Mouse (Mus musculus) heart, embryonic 16.5 days (tissue): ENCODE measurements around the gene Cmtm4. TPM values are rescaled to one million over a fixed set of nuclear protein-coding genes. Genes with fewer than 3 reads are reported as not detected.
A peak's percentile ranks its signal among the peaks of the same experiment; 100 is the strongest.

Source experiments
- ATAC-seq: fragments of 200-750 bp; cut with Nextera tagmentation; replicated peaks from 2 replicates; pipeline ENCODE4 v1.8.0; 2017; ENCODE audit warnings: moderate number of reproducible peaks; ENCODE audit not compliant: insufficient read depth, low FRiP score; ENCODE audit errors: extremely low read depth
- H3K27ac ChIP-seq: fragments of 300-500 bp; sonication (generic); 2 replicates; pipeline ENCODE4 v1.5.1; 2014; ENCODE audit warnings: mild to moderate bottlenecking, low read length, control low read depth, moderate library complexity
- H3K27me3 ChIP-seq: fragments of 300-500 bp; sonication (generic); 2 replicates; pipeline ENCODE4 v1.6.1; 2014; ENCODE audit warnings: low read length, mixed read lengths; ENCODE audit not compliant: control insufficient read depth, insufficient read depth
- H3K36me3 ChIP-seq: fragments of 300-500 bp; sonication (generic); 2 replicates; pipeline ENCODE4 v1.6.1; 2014; ENCODE audit not compliant: control insufficient read depth, insufficient read depth
- H3K4me1 ChIP-seq: fragments of 300-500 bp; sonication (generic); 2 replicates; pipeline ENCODE4 v1.6.1; 2014; ENCODE audit warnings: low read length, mixed read lengths; ENCODE audit not compliant: control insufficient read depth, insufficient read depth
- H3K4me2 ChIP-seq: fragments of 300-500 bp; sonication (generic); 2 replicates; pipeline ENCODE4 v1.6.1; 2014; ENCODE audit warnings: low read depth, mild to moderate bottlenecking, control low read depth, low read length
- H3K4me3 ChIP-seq: fragments of 300-500 bp; sonication (generic); 2 replicates; pipeline ENCODE4 v1.5.1; 2014; ENCODE audit warnings: mild to moderate bottlenecking, control low read depth, low read length
- H3K9ac ChIP-seq: fragments of 300-500 bp; sonication (generic); 2 replicates; pipeline ENCODE4 v1.6.1; 2014; ENCODE audit warnings: low read length, control low read depth
- H3K9me3 ChIP-seq: fragments of 300-500 bp; sonication (generic); replicated peaks from 2 replicates; pipeline ENCODE4 v1.6.1; 2016; ENCODE audit warnings: low read length; ENCODE audit not compliant: control insufficient read depth
- WGBS: fragments of 180-500 bp; shearing (Covaris S2); extraction: QIAGEN DNeasy Blood & Tissue Kit; methylation state at CpG from one replicate; pipeline ENCODE4 v1.1.7; 2014; 5-methylcytosine and 5-hydroxymethylcytosine counted together
- polyA plus RNA-seq: library from polyadenylated mRNA; unstranded; fragments of >200 nt; fragmentation: Nextera tagmentation; extraction: Ambion mirVana; gene quantifications from 2 replicates; pipeline ENCODE4 v1.2.1, GENCODE M21; 2015

Cmtm4 gene
- polyA plus RNA-seq, 1 experiment from 2014 or later: 1.3 TPM

GRCm38 (mm10) chr8:104405430-104406187 is 10.0 kb upstream of the Cmtm4 start:
- H3K9me3 ChIP-seq: no peaks in the 10 kb centered on the region
- peak overlapping the region; percentile 69 for H3K27ac ChIP-seq
- no peak overlapping the region for H3K4me3 ChIP-seq
- no peaks in the 10 kb centered on the region for H3K27me3 ChIP-seq
- H3K4me1 ChIP-seq: peaks cover 19% of the 10 kb centered on the region
- ATAC-seq: peak; percentile 63
- peak overlapping the region; percentile 29; the same call in 1 of the 2 replicates for H3K4me2 ChIP-seq
- no peaks in the 10 kb centered on the region for H3K36me3 ChIP-seq
- no peak overlapping the region for H3K9ac ChIP-seq
- 46% methylated on average over 15 of the region's 15 CpGs for WGBS

GRCm38 (mm10) chr8:104403596-104403995 is 8.0 kb upstream of the Cmtm4 start:
- Histone ChIP-seq H3K4me2 (no peak overlapping the region), H3K4me1 (peaks cover 23% of the 10 kb centered on the region), H3K36me3 (no peaks in the 10 kb centered on the region), H3K27ac (no peak overlapping the region), H3K4me3 (no peak overlapping the region), H3K9ac (no peak overlapping the region), H3K27me3 (no peaks in the 10 kb centered on the region), H3K9me3 (no peaks in the 10 kb centered on the region)
- ATAC-seq: no peak
- 65% methylated on average over 3 of the region's 3 CpGs for WGBS

- H3K9ac ChIP-seq: peak overlapping the region; percentile 92
- peak overlapping the region; percentile 94 for H3K4me2 ChIP-seq
- peak; percentile 61 for ATAC-seq
- peaks cover 4% of the 10 kb centered on the region; the same call in 1 of the 2 replicates for H3K9me3 ChIP-seq
- H3K36me3 ChIP-seq: no peaks in the 10 kb centered on the region
- no peaks in the 10 kb centered on the region for H3K27me3 ChIP-seq
- H3K4me1 ChIP-seq: peaks cover 12% of the 10 kb centered on the region
- peak overlapping the region; percentile 83 for H3K27ac ChIP-seq
- under 1% methylated on average over 68 of the region's 82 CpGs for WGBS
- peak overlapping the region; percentile 89 for H3K4me3 ChIP-seq
Observed at GRCm38 (mm10) chr8:104394801-104395702, 555 bp downstream of the Cmtm4 start.

- no peak overlapping the region for H3K9ac ChIP-seq
- ATAC-seq: no peak
- peaks cover 4% of the 10 kb centered on the region; the same call in 1 of the 2 replicates for H3K9me3 ChIP-seq
- H3K27ac ChIP-seq: no peak overlapping the region
- H3K27me3 ChIP-seq: no peaks in the 10 kb centered on the region
- WGBS: 68% methylated on average over 6 of the region's 6 CpGs
- H3K4me1 ChIP-seq: peaks cover 11% of the 10 kb centered on the region
- no peaks in the 10 kb centered on the region for H3K36me3 ChIP-seq
- no peak overlapping the region; the same call in 1 of the 2 replicates for H3K4me3 ChIP-seq
- peak overlapping the region; percentile 94 for H3K4me2 ChIP-seq
Observed at GRCm38 (mm10) chr8:104393767-104394166, 1.8 kb downstream of the Cmtm4 start.

GRCm38 (mm10) chr8:104393139-104393538 is 2.5 kb downstream of the Cmtm4 start:
- H3K27me3 ChIP-seq: no peaks in the 10 kb centered on the region
- WGBS: 91% methylated on average over 7 of the region's 7 CpGs
- ATAC-seq: no peak
- H3K27ac ChIP-seq: no peak overlapping the region
- no peak overlapping the region for H3K4me2 ChIP-seq
- H3K36me3 ChIP-seq: no peaks in the 10 kb centered on the region
- no peak overlapping the region for H3K9ac ChIP-seq
- H3K4me1 ChIP-seq: peaks cover 12% of the 10 kb centered on the region
- peaks cover 4% of the 10 kb centered on the region; the same call in 1 of the 2 replicates for H3K9me3 ChIP-seq
- H3K4me3 ChIP-seq: no peak overlapping the region

GRCm38 (mm10) chr8:104390245-104390644 is 5.4 kb downstream of the Cmtm4 start:
- Histone ChIP-seq H3K9me3 (no peaks in the 10 kb centered on the region), H3K27me3 (no peaks in the 10 kb centered on the region), H3K9ac (no peak overlapping the region), H3K36me3 (no peaks in the 10 kb centered on the region), H3K4me1 (peaks cover 34% of the 10 kb centered on the region), H3K4me2 (no peak overlapping the region), H3K4me3 (no peak overlapping the region), H3K27ac (no peak overlapping the region)
- ATAC-seq: no peak
- WGBS: 51% methylated on average over 8 of the region's 8 CpGs

- H3K36me3 ChIP-seq: no peaks in the 10 kb centered on the region
- H3K4me1 ChIP-seq: peaks cover 37% of the 10 kb centered on the region
- 69% methylated on average over 2 of the region's 2 CpGs for WGBS
- no peaks in the 10 kb centered on the region for H3K9me3 ChIP-seq
- H3K4me2 ChIP-seq: no peak overlapping the region
- 0 out of 2 replicates have a peak overlapping the region, but pooled peaks have one; percentile 30 for H3K9ac ChIP-seq
- ATAC-seq: peak; percentile 35; the same call in 1 of the 2 replicates
- H3K27ac ChIP-seq: peak overlapping the region; percentile 0; the same call in 1 of the 2 replicates
- H3K27me3 ChIP-seq: no peaks in the 10 kb centered on the region
- H3K4me3 ChIP-seq: no peak overlapping the region
Observed at GRCm38 (mm10) chr8:104387980-104388379, 7.6 kb downstream of the Cmtm4 start.

DNA sequence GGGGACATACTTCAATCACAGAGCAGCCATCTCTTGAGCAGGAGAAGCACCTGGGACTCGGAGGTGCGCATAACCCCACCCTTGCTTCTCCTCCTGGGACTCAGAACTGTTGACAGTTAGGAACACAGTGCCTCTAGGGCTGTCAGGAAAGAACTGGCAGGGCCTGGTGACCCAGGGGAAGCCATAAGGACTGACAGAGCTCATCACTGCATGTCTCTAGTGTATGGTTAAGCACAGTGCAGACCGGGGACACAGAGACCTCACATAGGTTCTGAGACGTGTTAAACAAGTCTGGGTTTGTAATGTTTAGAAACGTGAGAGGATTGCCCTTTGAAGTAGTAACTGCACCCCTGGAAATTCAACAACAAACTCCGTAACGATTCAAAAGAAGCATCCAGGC is 8.1 kb downstream of the Cmtm4 start:
- Histone ChIP-seq H3K27me3 (no peaks in the 10 kb centered on the region), H3K9ac (no peak overlapping the region), H3K4me3 (no peak overlapping the region), H3K27ac (peak overlapping the region; percentile 0; the same call in 1 of the 2 replicates), H3K4me2 (no peak overlapping the region), H3K9me3 (no peaks in the 10 kb centered on the region), H3K4me1 (peaks cover 42% of the 10 kb centered on the region), H3K36me3 (no peaks in the 10 kb centered on the region)
- 54% methylated on average over 7 of the region's 7 CpGs for WGBS
- ATAC-seq: no peak
